ENCODE assay signal across 9 mouse cellular contexts in the genomic region with DNA sequence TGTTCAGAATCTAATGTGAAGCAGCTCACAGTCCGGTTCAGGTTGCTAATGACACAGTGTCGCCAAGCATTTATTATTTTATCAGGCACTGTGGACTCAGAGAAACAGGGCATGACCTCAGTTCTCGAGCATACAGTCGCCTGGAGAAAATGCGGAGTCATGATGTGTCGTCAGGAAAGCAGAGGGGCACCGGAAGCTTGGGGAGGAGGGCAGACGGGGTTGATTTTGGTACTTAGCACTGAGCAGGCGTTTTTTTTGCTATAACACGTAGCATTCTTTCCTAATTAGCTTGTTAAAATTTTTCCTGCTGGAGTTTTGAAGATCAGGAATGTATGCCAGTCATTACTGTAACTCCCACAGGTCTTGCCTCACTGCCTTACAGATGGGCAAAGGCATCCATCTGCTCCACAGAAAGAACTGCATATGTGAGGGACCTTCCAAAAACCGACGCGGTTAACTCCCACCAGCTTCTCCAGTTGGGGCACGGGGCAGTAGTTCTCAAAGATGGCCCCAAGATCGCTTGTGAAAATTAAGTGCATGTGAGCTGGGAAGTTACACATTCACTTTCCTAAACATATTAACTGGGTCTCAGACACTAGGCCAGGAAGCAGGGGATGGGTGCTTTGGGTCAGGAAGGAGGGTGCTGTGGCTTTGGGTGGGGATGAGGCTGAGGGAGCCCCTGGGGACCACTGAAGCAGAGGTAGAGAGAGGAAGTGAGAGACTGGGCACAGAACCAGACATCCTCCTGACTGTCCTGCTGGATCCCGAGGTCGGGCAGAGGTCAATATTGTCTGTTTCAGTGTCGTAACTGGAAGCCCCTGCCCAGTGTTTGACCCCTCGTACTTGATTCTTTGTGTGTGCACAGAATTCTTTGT. TPM values are rescaled to one million over a fixed set of nuclear protein-coding genes. Genes with fewer than 3 reads are reported as not detected.
DNase-seq lines count a peak whose midpoint lies in the region; ATAC-seq and TF ChIP-seq lines count a peak whose summit lies in the region.
"Had no signal": no experiment of that assay in that cellular context is flagged by ENCODE, and none has a peak within 500 bp of the region (broad histone marks: within the 10 kb centered on the region; RNA-seq: fewer than 3 reads in every experiment).

No protein-coding gene starts in this region.

- 65% methylated on average over 19 of the region's 19 CpGs for WGBS in midbrain, postnatal 0 days
- WGBS in midbrain, embryonic 13.5 days = 67% methylated on average over 19 of the region's 19 CpGs
- 27% methylated on average over 19 of the region's 19 CpGs for WGBS in embryonic facial prominence, embryonic 12.5 days
- 21% methylated on average over 19 of the region's 19 CpGs for WGBS in liver, adult 2 months

- H3K4me2 ChIP-seq in midbrain, postnatal 0 days (ENCODE audit: low read depth, low read length, poor library complexity, severe bottlenecking) = no peak overlapping the region
- no peak overlapping the region for H3K4me2 ChIP-seq in midbrain, embryonic 13.5 days (replicated peaks)
- 0 out of 2 replicates have a peak overlapping the region, but pooled peaks have one; percentile 5 for H3K4me2 ChIP-seq in embryonic facial prominence, embryonic 12.5 days (replicated peaks)

- no peak overlapping the region for H3K4me3 ChIP-seq in midbrain, postnatal 0 days (ENCODE audit: low read depth, low read length)
- H3K4me3 ChIP-seq in midbrain, embryonic 13.5 days (replicated peaks) = no peak overlapping the region
- no peak overlapping the region for H3K4me3 ChIP-seq in embryonic facial prominence, embryonic 12.5 days
- no peak overlapping the region for H3K4me3 ChIP-seq in liver, adult 2 months (ENCODE audit: insufficient read depth, low read depth, low read length)
- H3K4me3 ChIP-seq: heart, adult 2 months had no signal

- no peaks in the 10 kb centered on the region for H3K36me3 ChIP-seq in midbrain, postnatal 0 days (ENCODE audit: insufficient read depth, low read length)
- H3K36me3 ChIP-seq in midbrain, embryonic 13.5 days = no peaks in the 10 kb centered on the region
- no peaks in the 10 kb centered on the region for H3K36me3 ChIP-seq in embryonic facial prominence, embryonic 12.5 days
- no peaks in the 10 kb centered on the region for H3K36me3 ChIP-seq in liver, adult 2 months (ENCODE audit: control insufficient read depth, insufficient read depth, low read length)

- H3K79me2 ChIP-seq in liver, adult 2 months (ENCODE audit: control insufficient read depth, insufficient read depth, low read length) = no peaks in the 10 kb centered on the region

- H3K9me3 ChIP-seq in midbrain, postnatal 0 days (ENCODE audit: low read length) = no peaks in the 10 kb centered on the region
- no peaks in the 10 kb centered on the region for H3K9me3 ChIP-seq in midbrain, embryonic 13.5 days
- H3K9me3 ChIP-seq in embryonic facial prominence, embryonic 12.5 days = no peaks in the 10 kb centered on the region

- TF ChIP-seq POLR2A in liver, adult 2 months (IDR thresholded peaks at IDR 0.05; ENCODE audit: extremely low read depth, insufficient read depth, low read length) = no peak

- no peak overlapping the region for H3K9ac ChIP-seq in midbrain, postnatal 0 days (replicated peaks; ENCODE audit: low read length, poor library complexity, severe bottlenecking)
- H3K9ac ChIP-seq in midbrain, embryonic 13.5 days (replicated peaks) = no peak overlapping the region
- no peak overlapping the region for H3K9ac ChIP-seq in embryonic facial prominence, embryonic 12.5 days
- no peak overlapping the region for H3K9ac ChIP-seq in liver, adult 2 months (ENCODE audit: low read depth, low read length)

- no peak for ATAC-seq in midbrain, postnatal 0 days (ENCODE audit: low FRiP score)
- no peak for ATAC-seq in midbrain, embryonic 13.5 days
- ATAC-seq in embryonic facial prominence, embryonic 12.5 days (ENCODE audit: insufficient number of reproducible peaks, insufficient read depth, low FRiP score, low TSS enrichment) = no peak

- no peak overlapping the region for H3K27ac ChIP-seq in midbrain, postnatal 0 days (ENCODE audit: low read depth, low read length)
- no peak overlapping the region for H3K27ac ChIP-seq in midbrain, embryonic 13.5 days
- no peak overlapping the region for H3K27ac ChIP-seq in embryonic facial prominence, embryonic 12.5 days
- H3K27ac ChIP-seq in liver, adult 2 months (replicated peaks; ENCODE audit: insufficient read depth, low read depth, low read length) = no peak overlapping the region
- H3K27ac ChIP-seq: heart, adult 2 months had no signal

- DNase-seq in midbrain, postnatal 0 days (ENCODE audit: low spot score) = peak; percentile 8
- peak; percentile 50 for DNase-seq in liver, adult 2 months (ENCODE audit: extremely low read depth, low read depth, low spot score)
- DNase-seq in thymus, adult 18-20 months = peak; percentile 53 to 65
- no peak for DNase-seq in right cerebral cortex, postnatal 36 days (ENCODE audit: low spot score in 2 of 2)
- no peak for DNase-seq in right cerebral cortex, postnatal 4 days
- DNase-seq in cerebellum, postnatal 25 days = no peak

- H3K27me3 ChIP-seq in midbrain, postnatal 0 days (ENCODE audit: insufficient read depth, low read length) = no peaks in the 10 kb centered on the region
- H3K27me3 ChIP-seq in midbrain, embryonic 13.5 days = no peaks in the 10 kb centered on the region
- H3K27me3 ChIP-seq in embryonic facial prominence, embryonic 12.5 days = no peaks in the 10 kb centered on the region
- no peaks in the 10 kb centered on the region for H3K27me3 ChIP-seq in liver, adult 2 months (ENCODE audit: control insufficient read depth, insufficient read depth, low read length)

- TF ChIP-seq CTCF in midbrain, postnatal 0 days (IDR thresholded peaks at IDR 0.05) = no peak
- TF ChIP-seq CTCF in liver, adult 2 months (IDR thresholded peaks at IDR 0.05; ENCODE audit: low read depth, low read length) = no peak

- H3K4me1 ChIP-seq in midbrain, postnatal 0 days (ENCODE audit: insufficient read depth, low read length) = no peaks in the 10 kb centered on the region
- peaks cover 4% of the 10 kb centered on the region for H3K4me1 ChIP-seq in midbrain, embryonic 13.5 days (replicated peaks)
- peaks cover 12% of the 10 kb centered on the region for H3K4me1 ChIP-seq in embryonic facial prominence, embryonic 12.5 days
- H3K4me1 ChIP-seq in liver, adult 2 months (ENCODE audit: control insufficient read depth, insufficient read depth, low read length) = 0 out of 2 replicates have a peak, but pooled peaks cover 6% of the 10 kb centered on the region

RNA-seq across cellular contexts. Expression of a gene that starts 19.4 kb away (rescaled TPM):
- total RNA-seq in midbrain, postnatal 0 days (2014; rRNA removed) = 83.2 and 86.4 TPM in 2 replicates
- polyA plus RNA-seq in midbrain, postnatal 0 days (2015; fragmentation: Nextera tagmentation; extraction: Ambion mirVana) = 56.7 and 61.7 TPM in 2 replicates
- 133 and 141 TPM in 2 replicates for polyA plus RNA-seq in midbrain, embryonic 13.5 days (2015; fragmentation: Nextera tagmentation; extraction: Ambion mirVana)
- 143 and 148 TPM in 2 replicates for polyA plus RNA-seq in embryonic facial prominence, embryonic 12.5 days (2016; fragmentation: Nextera tagmentation; extraction: Ambion mirVana)
- 71.2 and 83.2 TPM in 2 replicates for total RNA-seq in liver, adult 2 months (2014; rRNA removed)
- 50.4 and 51.9 TPM in 2 replicates for polyA plus RNA-seq in liver, adult 2 months (2012; rRNA removed)

RNA-seq across cellular contexts. Expression of a gene that starts 50.4 kb away (rescaled TPM):
- 40.8 and 44.0 TPM in 2 replicates for total RNA-seq in midbrain, postnatal 0 days (2014; rRNA removed)
- 24.1 and 26.5 TPM in 2 replicates for polyA plus RNA-seq in midbrain, postnatal 0 days (2015; fragmentation: Nextera tagmentation; extraction: Ambion mirVana)
- polyA plus RNA-seq in midbrain, embryonic 13.5 days (2015; fragmentation: Nextera tagmentation; extraction: Ambion mirVana) = 57.6 and 57.8 TPM in 2 replicates
- polyA plus RNA-seq in embryonic facial prominence, embryonic 12.5 days (2016; fragmentation: Nextera tagmentation; extraction: Ambion mirVana) = 57.3 and 60.0 TPM in 2 replicates
- total RNA-seq in liver, adult 2 months (2014; rRNA removed) = 30.8 and 34.8 TPM in 2 replicates
- 29.0 and 30.2 TPM in 2 replicates for polyA plus RNA-seq in liver, adult 2 months (2012; rRNA removed)

RNA-seq across cellular contexts. Expression of a gene that starts 52.1 kb away (rescaled TPM):
- total RNA-seq in midbrain, postnatal 0 days (2014; rRNA removed) = 1.9 and 2.0 TPM in 2 replicates
- 0.17 and 0.23 TPM in 2 replicates for polyA plus RNA-seq in midbrain, postnatal 0 days (2015; fragmentation: Nextera tagmentation; extraction: Ambion mirVana)
- polyA plus RNA-seq in midbrain, embryonic 13.5 days (2015; fragmentation: Nextera tagmentation; extraction: Ambion mirVana) = 0.47 and 0.55 TPM in 2 replicates
- 0.34 and 0.56 TPM in 2 replicates for polyA plus RNA-seq in embryonic facial prominence, embryonic 12.5 days (2016; fragmentation: Nextera tagmentation; extraction: Ambion mirVana)
- 2.1 and 2.3 TPM in 2 replicates for total RNA-seq in liver, adult 2 months (2014; rRNA removed)
- polyA plus RNA-seq in liver, adult 2 months (2012; rRNA removed) = 0.26 and 0.50 TPM in 2 replicates

Comparison
In these comparisons a context has a peak if more than half of its experiments do, and no peak if none do; other contexts are left out.
1. DNase-seq: peak in midbrain, postnatal 0 days (single experiment), liver, adult 2 months (single experiment) and thymus, adult 18-20 months (2 of 2); none in right cerebral cortex, postnatal 36 days (0 of 2), right cerebral cortex, postnatal 4 days (single experiment) and cerebellum, postnatal 25 days (0 of 2).